Mouse (Mus musculus) limb, embryonic 10.5 days (tissue): ENCODE data around the gene Duox1. TPM values are rescaled to one million over a fixed set of nuclear protein-coding genes. Genes with fewer than 3 reads are reported as not detected.

Experiments
- DNase-seq: peaks from one replicate; pipeline ENCODE4 v3.0.0-alpha.2; 2017; ENCODE audit warnings: low spot score
- H3K27ac ChIP-seq: fragments of 300-500 bp; sonication (generic); 2 replicates; pipeline ENCODE4 v1.5.1; 2016; ENCODE audit warnings: mild to moderate bottlenecking
- H3K27me3 ChIP-seq: fragments of 300-500 bp; sonication (generic); 2 replicates; pipeline ENCODE4 v1.6.1; 2016; ENCODE audit warnings: low read depth, mild to moderate bottlenecking; ENCODE audit not compliant: poor library complexity, severe bottlenecking
- H3K36me3 ChIP-seq: fragments of 300-500 bp; sonication (generic); 2 replicates; pipeline ENCODE4 v1.6.1; 2016; ENCODE audit warnings: mild to moderate bottlenecking, moderate library complexity
- H3K4me1 ChIP-seq: fragments of 300-500 bp; sonication (generic); 2 replicates; pipeline ENCODE4 v1.6.1; 2016
- H3K4me3 ChIP-seq: fragments of 300-500 bp; sonication (generic); 2 replicates; pipeline ENCODE4 v1.5.1; 2016; ENCODE audit warnings: mild to moderate bottlenecking, moderate library complexity
- H3K9me3 ChIP-seq: fragments of 300-500 bp; sonication (generic); replicated peaks from 2 replicates; pipeline ENCODE4 v1.6.1; 2016; ENCODE audit warnings: mild to moderate bottlenecking
- WGBS: fragments of 180-500 bp; shearing (Covaris S2); methylation state at CpG from one replicate; pipeline ENCODE4 v1.1.7; 2016; 5-methylcytosine and 5-hydroxymethylcytosine counted together
- polyA plus RNA-seq: library from polyadenylated mRNA; unstranded; fragments of >200 nt; fragmentation: Nextera tagmentation; extraction: Ambion mirVana; gene quantifications from 2 replicates; pipeline ENCODE4 v1.2.1, GENCODE M21; 2016

Gene Duox1
- 0.14 and 0.18 TPM in 2 replicates for polyA plus RNA-seq

GRCm38 (mm10) chr2:122315372-122315771 lies at the start of gene Duox1:
Gene Duox1 (plus strand): TSS chr2:122315672.
- no peaks in the 10 kb centered on the region for H3K9me3 ChIP-seq
- no peak within 1 kb of the TSS for H3K27ac ChIP-seq
- DNase-seq = no peak
- peaks cover 8% of the 10 kb centered on the region for H3K4me1 ChIP-seq
- no peaks in the 10 kb centered on the region for H3K36me3 ChIP-seq
- WGBS = 88% methylated on average over 7 of the region's 7 CpGs
- H3K4me3 ChIP-seq = no peak within 1 kb of the TSS
- H3K27me3 ChIP-seq = peaks cover 67% of the 10 kb centered on the region

- Histone ChIP-seq H3K9me3 (no peaks in the 10 kb centered on the region), H3K27ac (no peak overlapping the region), H3K4me3 (no peak overlapping the region), H3K36me3 (no peaks in the 10 kb centered on the region), H3K27me3 (no peaks in the 10 kb centered on the region), H3K4me1 (peaks cover 4% of the 10 kb centered on the region; the same call in 1 of the 2 replicates)
- DNase-seq = no peak
- 91% methylated on average over 7 of the region's 7 CpGs for WGBS
Observed at GRCm38 (mm10) chr2:122266407-122267193, 48.9 kb upstream of the Duox1 start.

GRCm38 (mm10) chr2:122278769-122279168 lies 36.7 kb upstream of the Duox1 start:
- no peak overlapping the region for H3K4me3 ChIP-seq
- 0 out of 2 replicates have a peak, but pooled peaks cover 2% of the 10 kb centered on the region for H3K4me1 ChIP-seq
- no peaks in the 10 kb centered on the region for H3K36me3 ChIP-seq
- no peaks in the 10 kb centered on the region for H3K9me3 ChIP-seq
- H3K27ac ChIP-seq = no peak overlapping the region
- no peaks in the 10 kb centered on the region for H3K27me3 ChIP-seq
- no peak for DNase-seq
- 92% methylated on average over 3 of the region's 3 CpGs for WGBS

GRCm38 (mm10) chr2:122284091-122284490 lies 31.4 kb upstream of the Duox1 start:
- WGBS = 86% methylated on average over 9 of the region's 9 CpGs
- Histone ChIP-seq H3K27ac (no peak overlapping the region), H3K9me3 (no peaks in the 10 kb centered on the region), H3K36me3 (no peaks in the 10 kb centered on the region), H3K4me1 (no peaks in the 10 kb centered on the region), H3K27me3 (no peaks in the 10 kb centered on the region), H3K4me3 (no peak overlapping the region)
- no peak for DNase-seq

- H3K27ac ChIP-seq = no peak overlapping the region
- WGBS = 69% methylated on average over 7 of the region's 7 CpGs
- H3K4me1 ChIP-seq = no peaks in the 10 kb centered on the region
- H3K9me3 ChIP-seq = no peaks in the 10 kb centered on the region
- DNase-seq = no peak
- peaks cover 4% of the 10 kb centered on the region; the same call in 1 of the 2 replicates for H3K27me3 ChIP-seq
- H3K4me3 ChIP-seq = no peak overlapping the region
- no peaks in the 10 kb centered on the region for H3K36me3 ChIP-seq
Observed at GRCm38 (mm10) chr2:122286137-122286536, 29.3 kb upstream of the Duox1 start.

- peaks cover 34% of the 10 kb centered on the region for H3K4me1 ChIP-seq
- peaks cover 85% of the 10 kb centered on the region for H3K27me3 ChIP-seq
- WGBS = 3% methylated on average over 7 of the region's 7 CpGs
- H3K4me3 ChIP-seq = no peak overlapping the region
- H3K9me3 ChIP-seq = no peaks in the 10 kb centered on the region
- no peak overlapping the region for H3K27ac ChIP-seq
- H3K36me3 ChIP-seq = no peaks in the 10 kb centered on the region
- DNase-seq = peak; percentile 31
Observed at GRCm38 (mm10) chr2:122294916-122295315, 20.6 kb upstream of the Duox1 start.

GRCm38 (mm10) chr2:122297271-122298095 lies 18.0 kb upstream of the Duox1 start:
- Histone ChIP-seq H3K4me1 (peaks cover 47% of the 10 kb centered on the region), H3K27ac (no peak overlapping the region), H3K36me3 (no peaks in the 10 kb centered on the region), H3K4me3 (peak overlapping the region; percentile 13), H3K27me3 (peaks cover 100% of the 10 kb centered on the region), H3K9me3 (no peaks in the 10 kb centered on the region)
- under 1% methylated on average over 35 of the region's 35 CpGs for WGBS
- peak; percentile 65 for DNase-seq

GRCm38 (mm10) chr2:122298096-122298499 lies 17.4 kb upstream of the Duox1 start, which contains the start of gene Duox2:
Gene Duox2 (minus strand): TSS chr2:122298449.
- DNase-seq = no peak

GRCm38 (mm10) chr2:122298596-122299490 lies 16.6 kb upstream of the Duox1 start, which contains the start of gene Duoxa2:
Gene Duoxa2 (plus strand): TSS chr2:122298900.
- WGBS = 2% methylated on average over 43 of the region's 43 CpGs
- H3K4me1 ChIP-seq = peaks cover 47% of the 10 kb centered on the region
- DNase-seq = peak; percentile 52

More at GRCm38 (mm10) chr2:122298096-122298499, 17.4 kb upstream of the Duox1 start, which contains the start of gene Duox2:
- H3K4me1 ChIP-seq = peaks cover 47% of the 10 kb centered on the region
- peaks cover 100% of the 10 kb centered on the region for H3K27me3 ChIP-seq
- no peak within 1 kb of the TSS for H3K27ac ChIP-seq
- no peaks in the 10 kb centered on the region for H3K9me3 ChIP-seq
- H3K4me3 ChIP-seq = peak within 1 kb of the TSS; percentile 40
- no peaks in the 10 kb centered on the region for H3K36me3 ChIP-seq
- WGBS = 4% methylated on average over 13 of the region's 13 CpGs

GRCm38 (mm10) chr2:122299911-122300655 lies 15.4 kb upstream of the Duox1 start:
- H3K27ac ChIP-seq = no peak overlapping the region
- no peak overlapping the region for H3K4me3 ChIP-seq
- H3K27me3 ChIP-seq = peaks cover 99% of the 10 kb centered on the region
- 7% methylated on average over 14 of the region's 14 CpGs for WGBS
- no peaks in the 10 kb centered on the region for H3K9me3 ChIP-seq
- DNase-seq = peak; percentile 35
- H3K4me1 ChIP-seq = peaks cover 40% of the 10 kb centered on the region
- no peaks in the 10 kb centered on the region for H3K36me3 ChIP-seq

More at GRCm38 (mm10) chr2:122298596-122299490, 16.6 kb upstream of the Duox1 start, which contains the start of gene Duoxa2:
- H3K27me3 ChIP-seq = peaks cover 100% of the 10 kb centered on the region
- no peaks in the 10 kb centered on the region for H3K36me3 ChIP-seq
- peak within 1 kb of the TSS; percentile 40 for H3K4me3 ChIP-seq
- H3K9me3 ChIP-seq = no peaks in the 10 kb centered on the region
- H3K27ac ChIP-seq = no peak within 1 kb of the TSS

- H3K4me1 ChIP-seq = peaks cover 39% of the 10 kb centered on the region
- 5% methylated on average over 14 of the region's 14 CpGs for WGBS
- H3K9me3 ChIP-seq = no peaks in the 10 kb centered on the region
- H3K27me3 ChIP-seq = peaks cover 99% of the 10 kb centered on the region
- H3K4me3 ChIP-seq = no peak overlapping the region
- DNase-seq = no peak
- H3K36me3 ChIP-seq = no peaks in the 10 kb centered on the region
- H3K27ac ChIP-seq = no peak overlapping the region
Observed at GRCm38 (mm10) chr2:122300656-122301020, 14.8 kb upstream of the Duox1 start.
